Mouse (Mus musculus) lung, postnatal 14 days (tissue): ENCODE measurements at regions not wholly inside any gene's neighbourhood (a gene's known extent, or its start where the extent isn't known, plus 50 kb on each side); places are given as distances from the start of the nearest gene placed in this dataset.

ENCODE experiments used
- DNase-seq: peaks from one replicate; pipeline ENCODE4 v3.0.0; 2021

DNA sequence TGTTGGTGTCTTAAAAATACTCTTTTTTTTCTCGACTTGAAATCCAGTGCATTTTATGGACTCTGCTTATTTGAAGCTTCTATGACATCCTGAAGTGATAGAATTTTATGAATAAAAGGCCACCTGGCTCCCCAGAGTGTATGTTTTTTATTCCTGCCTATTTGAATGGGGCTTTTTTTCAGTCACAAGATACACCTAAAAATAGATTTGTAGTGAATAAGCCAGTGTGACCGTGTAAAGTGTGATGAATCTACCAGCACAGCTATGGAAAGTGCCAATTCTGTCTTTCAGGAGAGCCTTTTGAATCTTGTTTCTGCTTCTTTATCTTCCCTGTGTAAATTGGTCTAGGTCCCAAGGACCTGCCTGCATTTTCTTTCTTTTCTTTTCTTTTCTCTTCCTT is 119.8 kb upstream of the Pex5l start:
- no peak for DNase-seq

DNA sequence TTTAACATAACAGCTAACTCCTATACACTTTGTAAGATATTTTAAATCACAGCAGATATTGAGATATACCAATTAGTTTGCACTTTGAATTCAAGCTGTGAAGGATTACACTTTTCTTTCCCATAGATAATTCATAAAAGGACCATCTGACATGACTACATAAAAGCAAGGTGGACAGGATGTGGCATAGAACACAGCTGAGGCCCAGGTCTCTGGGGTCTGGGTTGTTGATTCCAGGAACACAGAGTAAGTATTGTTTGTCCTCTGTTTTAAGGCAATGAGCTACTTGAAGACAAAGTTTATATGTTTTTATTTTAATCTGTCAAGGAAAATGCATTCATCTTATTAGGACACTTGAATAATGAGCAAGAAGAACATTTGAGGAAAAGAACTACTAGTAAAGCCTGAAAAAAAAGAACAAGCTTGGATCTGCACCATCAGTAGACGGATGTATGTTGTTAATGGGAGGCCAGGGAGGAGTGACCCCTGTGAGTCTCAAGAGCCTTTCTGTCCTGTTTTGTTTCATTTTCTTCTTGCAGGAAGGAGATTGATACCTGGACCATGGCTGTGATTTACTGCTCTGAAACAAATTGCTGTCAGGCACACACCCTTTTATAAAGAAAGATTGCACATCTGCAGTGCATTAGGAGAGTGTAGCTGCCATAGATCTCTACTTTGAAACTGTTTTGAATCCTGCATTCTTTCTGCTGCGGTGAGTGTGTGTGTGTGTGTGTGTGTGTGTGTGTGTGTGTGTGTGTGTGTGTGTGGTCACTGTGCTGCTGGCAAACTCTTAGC is 76.4 kb upstream of the Pex5l start:
- DNase-seq: no peak

DNA sequence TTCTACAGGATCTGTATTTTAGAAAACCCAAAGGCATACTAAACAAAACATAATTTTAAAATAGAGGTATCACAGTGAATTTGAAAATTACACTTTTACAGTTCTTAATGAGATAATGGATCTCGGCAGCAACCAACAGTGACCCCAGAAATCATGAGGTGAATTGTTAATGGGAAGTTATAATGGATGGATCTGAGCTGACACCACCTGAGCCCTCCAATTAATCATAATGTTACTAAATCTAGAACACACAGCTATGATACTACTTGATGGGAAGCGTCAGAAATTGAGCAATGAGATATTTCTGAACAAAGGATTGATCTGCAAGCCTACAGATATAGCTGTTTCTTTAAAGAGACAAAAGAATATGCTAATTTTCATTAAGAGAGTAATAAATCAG is 75.2 kb upstream of the Pex5l start:
- no peak for DNase-seq

GRCm38 (mm10) chr3:33217360-33218034 is 74.5 kb upstream of the Pex5l start:
- no peak for DNase-seq

GRCm38 (mm10) chr3:33211224-33211817 is 68.3 kb upstream of the Pex5l start:
- DNase-seq: no peak
